Mouse (Mus musculus): ENCODE measurements at regions not wholly inside any gene's neighbourhood (a gene's known extent, or its start where the extent isn't known, plus 50 kb on each side); places are given as distances from the start of the nearest gene placed in this dataset.

GRCm38 (mm10) chr10:95102981-95103380 is 158.3 kb upstream of the Plxnc1 start:
- Histone ChIP-seq H3K9me3 (replicated peaks; ENCODE audit: control insufficient read depth, insufficient read depth, low read length, poor library complexity, severe bottlenecking) (no peaks in the 10 kb centered on the region), H3K4me1 (ENCODE audit: control insufficient read depth, insufficient read depth, low read length) (no peaks in the 10 kb centered on the region), H3K9ac (ENCODE audit: low read depth, poor library complexity, severe bottlenecking) (no peak overlapping the region), H3K36me3 (ENCODE audit: control insufficient read depth, insufficient read depth, low read length, poor library complexity, severe bottlenecking) (no peaks in the 10 kb centered on the region), H3K27me3 (ENCODE audit: control insufficient read depth, insufficient read depth, low read length, poor library complexity, severe bottlenecking) (no peaks in the 10 kb centered on the region), H3K27ac (ENCODE audit: insufficient read depth, low read length) (no peak overlapping the region), H3K4me3 (ENCODE audit: low read depth, low read length) (no peak overlapping the region)
- TF ChIP-seq EP300 (IDR thresholded peaks at IDR 0.05; ENCODE audit: insufficient read depth, low read depth, low read length) (no peak), POLR2A (IDR thresholded peaks at IDR 0.05; ENCODE audit: insufficient read depth, low read length) (no peak), CTCF (IDR thresholded peaks at IDR 0.05; ENCODE audit: low read depth, low read length) (no peak)

- Histone ChIP-seq H3K36me3 (ENCODE audit: control insufficient read depth, insufficient read depth, low read length, poor library complexity, severe bottlenecking) (no peaks in the 10 kb centered on the region), H3K27ac (ENCODE audit: insufficient read depth, low read length) (no peak overlapping the region), H3K9me3 (replicated peaks; ENCODE audit: control insufficient read depth, insufficient read depth, low read length, poor library complexity, severe bottlenecking) (no peaks in the 10 kb centered on the region), H3K4me3 (ENCODE audit: low read depth, low read length) (no peak overlapping the region), H3K4me1 (ENCODE audit: control insufficient read depth, insufficient read depth, low read length) (no peaks in the 10 kb centered on the region), H3K9ac (ENCODE audit: low read depth, poor library complexity, severe bottlenecking) (no peak overlapping the region), H3K27me3 (ENCODE audit: control insufficient read depth, insufficient read depth, low read length, poor library complexity, severe bottlenecking) (no peaks in the 10 kb centered on the region)
- TF ChIP-seq POLR2A (IDR thresholded peaks at IDR 0.05; ENCODE audit: insufficient read depth, low read length) (no peak), CTCF (IDR thresholded peaks at IDR 0.05; ENCODE audit: low read depth, low read length) (no peak), EP300 (IDR thresholded peaks at IDR 0.05; ENCODE audit: insufficient read depth, low read depth, low read length) (no peak)
Observed at GRCm38 (mm10) chr10:95099906-95100305, 155.3 kb upstream of the Plxnc1 start.

GRCm38 (mm10) chr10:95095847-95096246 is 151.2 kb upstream of the Plxnc1 start:
- Histone ChIP-seq H3K4me1 (ENCODE audit: control insufficient read depth, insufficient read depth, low read length) (no peaks in the 10 kb centered on the region), H3K27ac (ENCODE audit: insufficient read depth, low read length) (no peak overlapping the region), H3K36me3 (ENCODE audit: control insufficient read depth, insufficient read depth, low read length, poor library complexity, severe bottlenecking) (no peaks in the 10 kb centered on the region), H3K9ac (ENCODE audit: low read depth, poor library complexity, severe bottlenecking) (no peak overlapping the region), H3K4me3 (ENCODE audit: low read depth, low read length) (no peak overlapping the region), H3K9me3 (replicated peaks; ENCODE audit: control insufficient read depth, insufficient read depth, low read length, poor library complexity, severe bottlenecking) (no peaks in the 10 kb centered on the region), H3K27me3 (ENCODE audit: control insufficient read depth, insufficient read depth, low read length, poor library complexity, severe bottlenecking) (no peaks in the 10 kb centered on the region)
- no peak for TF ChIP-seq CTCF (IDR thresholded peaks at IDR 0.05; ENCODE audit: low read depth, low read length)
- no peak for TF ChIP-seq EP300 (IDR thresholded peaks at IDR 0.05; ENCODE audit: insufficient read depth, low read depth, low read length)
- no peak for TF ChIP-seq POLR2A (IDR thresholded peaks at IDR 0.05; ENCODE audit: insufficient read depth, low read length)

GRCm38 (mm10) chr10:95094771-95095170 is 150.1 kb upstream of the Plxnc1 start:
- Histone ChIP-seq H3K27ac (ENCODE audit: insufficient read depth, low read length) (no peak overlapping the region), H3K27me3 (ENCODE audit: control insufficient read depth, insufficient read depth, low read length, poor library complexity, severe bottlenecking) (no peaks in the 10 kb centered on the region), H3K4me3 (ENCODE audit: low read depth, low read length) (no peak overlapping the region), H3K9ac (ENCODE audit: low read depth, poor library complexity, severe bottlenecking) (no peak overlapping the region), H3K4me1 (ENCODE audit: control insufficient read depth, insufficient read depth, low read length) (no peaks in the 10 kb centered on the region), H3K36me3 (ENCODE audit: control insufficient read depth, insufficient read depth, low read length, poor library complexity, severe bottlenecking) (no peaks in the 10 kb centered on the region), H3K9me3 (replicated peaks; ENCODE audit: control insufficient read depth, insufficient read depth, low read length, poor library complexity, severe bottlenecking) (no peaks in the 10 kb centered on the region)
- no peak for TF ChIP-seq EP300 (IDR thresholded peaks at IDR 0.05; ENCODE audit: insufficient read depth, low read depth, low read length)
- no peak for TF ChIP-seq POLR2A (IDR thresholded peaks at IDR 0.05; ENCODE audit: insufficient read depth, low read length)
- no peak for TF ChIP-seq CTCF (IDR thresholded peaks at IDR 0.05; ENCODE audit: low read depth, low read length)

- Histone ChIP-seq H3K36me3 (ENCODE audit: control insufficient read depth, insufficient read depth, low read length, poor library complexity, severe bottlenecking) (no peaks in the 10 kb centered on the region), H3K27me3 (ENCODE audit: control insufficient read depth, insufficient read depth, low read length, poor library complexity, severe bottlenecking) (no peaks in the 10 kb centered on the region), H3K4me1 (ENCODE audit: control insufficient read depth, insufficient read depth, low read length) (no peaks in the 10 kb centered on the region), H3K9me3 (replicated peaks; ENCODE audit: control insufficient read depth, insufficient read depth, low read length, poor library complexity, severe bottlenecking) (no peaks in the 10 kb centered on the region), H3K4me3 (ENCODE audit: low read depth, low read length) (no peak overlapping the region), H3K9ac (ENCODE audit: low read depth, poor library complexity, severe bottlenecking) (no peak overlapping the region), H3K27ac (ENCODE audit: insufficient read depth, low read length) (no peak overlapping the region)
- TF ChIP-seq POLR2A (IDR thresholded peaks at IDR 0.05; ENCODE audit: insufficient read depth, low read length) (no peak), CTCF (IDR thresholded peaks at IDR 0.05; ENCODE audit: low read depth, low read length) (no peak), EP300 (IDR thresholded peaks at IDR 0.05; ENCODE audit: insufficient read depth, low read depth, low read length) (no peak)
Observed at GRCm38 (mm10) chr10:95093266-95093665, 148.6 kb upstream of the Plxnc1 start.

- no peaks in the 10 kb centered on the region for H3K27me3 ChIP-seq (ENCODE audit: control insufficient read depth, insufficient read depth, low read length, poor library complexity, severe bottlenecking)
- no peak overlapping the region for H3K9ac ChIP-seq (ENCODE audit: low read depth, poor library complexity, severe bottlenecking)
- no peaks in the 10 kb centered on the region for H3K4me1 ChIP-seq (ENCODE audit: control insufficient read depth, insufficient read depth, low read length)
- TF ChIP-seq EP300 (IDR thresholded peaks at IDR 0.05; ENCODE audit: insufficient read depth, low read depth, low read length) (no peak), POLR2A (IDR thresholded peaks at IDR 0.05; ENCODE audit: insufficient read depth, low read length) (no peak), CTCF (IDR thresholded peaks at IDR 0.05; ENCODE audit: low read depth, low read length) (no peak)
- H3K36me3 ChIP-seq (ENCODE audit: control insufficient read depth, insufficient read depth, low read length, poor library complexity, severe bottlenecking) = no peaks in the 10 kb centered on the region
- no peaks in the 10 kb centered on the region for H3K9me3 ChIP-seq (replicated peaks; ENCODE audit: control insufficient read depth, insufficient read depth, low read length, poor library complexity, severe bottlenecking)
- H3K4me3 ChIP-seq (ENCODE audit: low read depth, low read length) = no peak overlapping the region
- no peak overlapping the region for H3K27ac ChIP-seq (ENCODE audit: insufficient read depth, low read length)
Observed at GRCm38 (mm10) chr10:95091086-95091485, 146.5 kb upstream of the Plxnc1 start.

Data from ES-Bruce4 (cell line).